Mouse (Mus musculus): ENCODE results near the gene Mfap5. TPM values are rescaled to one million over a fixed set of nuclear protein-coding genes. Genes with fewer than 3 reads are reported as not detected.
"Not testable (repeated sequence)": the region's sequence is repeated elsewhere in the genome, so short reads cannot be mapped to it uniquely, and the experiment has no call there.

Mfap5 gene
- polyA plus RNA-seq, 1 experiment from 2014 or later: 276 TPM

GRCm38 (mm10) chr6:122505041-122505440 is 604 bp upstream of the Mfap5 start:
- no peaks in the 10 kb centered on the region for H3K36me3 ChIP-seq (ENCODE audit: control insufficient read depth, insufficient read depth, low read length)
- ATAC-seq (ENCODE audit: low FRiP score, low TSS enrichment) (peak; percentile 66; the same call in 1 of the 2 replicates), DNase-seq (ENCODE audit: low spot score) (no peak)

GRCm38 (mm10) chr6:122508494-122508893 is 2.8 kb downstream of the Mfap5 start:
- peak; percentile 50; the same call in 1 of the 2 replicates for ATAC-seq (ENCODE audit: low FRiP score, low TSS enrichment)
- DNase-seq (ENCODE audit: low spot score): no peak
- TF ChIP-seq CTCF (IDR thresholded peaks at IDR 0.05; ENCODE audit: low read depth) (no peak), EP300 (optimal IDR thresholded peaks at IDR 0.05) (no peak)
- no peaks in the 10 kb centered on the region for H3K27me3 ChIP-seq (ENCODE audit: control insufficient read depth, insufficient read depth, low read length)
- no peak overlapping the region for H3K4me3 ChIP-seq (ENCODE audit: low read depth, low read length)
- H3K9ac ChIP-seq (ENCODE audit: low read length): no peak overlapping the region
- H3K27ac ChIP-seq (replicated peaks): 0 out of 2 replicates have a peak overlapping the region, but pooled peaks have one; percentile 49
- H3K36me3 ChIP-seq (ENCODE audit: control insufficient read depth, insufficient read depth, low read length): no peaks in the 10 kb centered on the region
- no peaks in the 10 kb centered on the region for H3K9me3 ChIP-seq (ENCODE audit: control insufficient read depth, low read length)
- no peaks in the 10 kb centered on the region for H3K4me1 ChIP-seq (replicated peaks; ENCODE audit: control insufficient read depth, insufficient read depth)
- 61% methylated on average over 8 of the region's 8 CpGs for WGBS
- H3K4me2 ChIP-seq (replicated peaks; ENCODE audit: low read depth): no peak overlapping the region

More at GRCm38 (mm10) chr6:122505041-122505440, 604 bp upstream of the Mfap5 start:
- Histone ChIP-seq H3K9ac (ENCODE audit: low read length) (no peak overlapping the region), H3K4me2 (replicated peaks; ENCODE audit: low read depth) (no peak overlapping the region), H3K9me3 (ENCODE audit: control insufficient read depth, low read length) (no peaks in the 10 kb centered on the region), H3K4me1 (replicated peaks; ENCODE audit: control insufficient read depth, insufficient read depth) (no peaks in the 10 kb centered on the region), H3K27ac (replicated peaks) (peak overlapping the region; percentile 72), H3K4me3 (ENCODE audit: low read depth, low read length) (no peak overlapping the region), H3K27me3 (ENCODE audit: control insufficient read depth, insufficient read depth, low read length) (no peaks in the 10 kb centered on the region)
- TF ChIP-seq CTCF (IDR thresholded peaks at IDR 0.05; ENCODE audit: low read depth) (no peak), EP300 (optimal IDR thresholded peaks at IDR 0.05) (no peak)
- 33% methylated on average over 4 of the region's 4 CpGs for WGBS

GRCm38 (mm10) chr6:122512914-122513878 is 7.6 kb downstream of the Mfap5 start:
- no peak for TF ChIP-seq CTCF (IDR thresholded peaks at IDR 0.05; ENCODE audit: low read depth)
- no peaks in the 10 kb centered on the region for H3K36me3 ChIP-seq (ENCODE audit: control insufficient read depth, insufficient read depth, low read length)
- H3K4me1 ChIP-seq (replicated peaks; ENCODE audit: control insufficient read depth, insufficient read depth): no peaks in the 10 kb centered on the region
- peak overlapping the region; percentile 47; the same call in 1 of the 2 replicates for H3K9ac ChIP-seq (ENCODE audit: low read length)
- 29% methylated on average over 11 of the region's 12 CpGs for WGBS
- H3K4me2 ChIP-seq (replicated peaks; ENCODE audit: low read depth): peak overlapping the region; percentile 34; the same call in 1 of the 2 replicates
- no peaks in the 10 kb centered on the region for H3K27me3 ChIP-seq (ENCODE audit: control insufficient read depth, insufficient read depth, low read length)
- peak overlapping the region; percentile 29 for H3K4me3 ChIP-seq (ENCODE audit: low read depth, low read length)
- DNase-seq (ENCODE audit: low spot score): no peak
- ATAC-seq (ENCODE audit: low FRiP score, low TSS enrichment): peak; percentile 53; the same call in 1 of the 2 replicates
- H3K9me3 ChIP-seq (ENCODE audit: control insufficient read depth, low read length): no peaks in the 10 kb centered on the region
- H3K27ac ChIP-seq (replicated peaks): peak overlapping the region; percentile 78

DNA sequence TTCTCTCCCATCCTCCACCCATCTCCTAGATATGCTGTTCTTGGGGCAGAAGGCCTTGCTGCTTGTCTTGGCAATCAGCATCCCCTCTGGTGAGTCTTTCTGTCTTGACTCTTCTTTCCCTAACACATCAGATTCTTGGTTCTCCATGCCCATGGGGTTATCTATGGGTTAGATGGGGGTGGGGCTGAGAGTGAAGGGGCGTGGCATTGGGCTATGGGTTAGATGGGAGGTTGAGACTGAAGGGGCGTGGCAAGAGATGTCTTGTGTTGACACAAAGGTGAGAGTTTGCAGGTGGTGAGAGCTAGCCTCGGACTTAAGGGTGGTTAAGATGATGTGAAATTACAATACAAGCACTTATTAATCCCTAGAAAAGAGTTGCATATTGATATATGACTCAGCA is 8.7 kb downstream of the Mfap5 start:
- TF ChIP-seq EP300 (optimal IDR thresholded peaks at IDR 0.05) (no peak), CTCF (IDR thresholded peaks at IDR 0.05; ENCODE audit: low read depth) (no peak)
- Histone ChIP-seq H3K27me3 (ENCODE audit: control insufficient read depth, insufficient read depth, low read length) (no peaks in the 10 kb centered on the region), H3K4me2 (replicated peaks; ENCODE audit: low read depth) (peak overlapping the region; percentile 34), H3K4me3 (ENCODE audit: low read depth, low read length) (peak overlapping the region; percentile 29), H3K27ac (replicated peaks) (no peak overlapping the region), H3K36me3 (ENCODE audit: control insufficient read depth, insufficient read depth, low read length) (no peaks in the 10 kb centered on the region), H3K9ac (ENCODE audit: low read length) (peak overlapping the region; percentile 47; the same call in 1 of the 2 replicates), H3K4me1 (replicated peaks; ENCODE audit: control insufficient read depth, insufficient read depth) (no peaks in the 10 kb centered on the region), H3K9me3 (ENCODE audit: control insufficient read depth, low read length) (no peaks in the 10 kb centered on the region)
- no peak for DNase-seq (ENCODE audit: low spot score)
- peak; percentile 38; the same call in 1 of the 2 replicates for ATAC-seq (ENCODE audit: low FRiP score, low TSS enrichment)
- WGBS: 64% methylated on average over 3 of the region's 3 CpGs

DNA sequence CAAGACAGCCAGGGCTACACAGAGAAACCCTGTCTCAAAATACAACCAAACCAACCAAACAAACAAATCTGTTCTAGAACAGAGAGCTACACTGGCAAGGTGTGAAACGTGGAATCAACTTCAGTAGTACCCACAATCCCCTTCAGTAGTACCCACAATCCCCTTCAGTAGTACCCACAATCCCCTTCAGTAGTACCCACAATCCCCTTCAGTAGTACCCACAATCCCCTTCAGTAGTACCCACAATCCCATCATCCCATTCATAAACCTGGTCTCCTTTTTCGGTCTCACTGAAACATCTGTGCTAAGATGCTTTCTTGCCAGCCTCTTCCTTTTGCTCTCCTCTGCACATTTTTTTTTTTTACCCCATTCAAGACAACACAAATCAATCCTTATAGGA is 10.1 kb downstream of the Mfap5 start:
- not testable (repeated sequence) for ATAC-seq (ENCODE audit: low FRiP score, low TSS enrichment); H3K9me3 ChIP-seq (ENCODE audit: control insufficient read depth, low read length); H3K27me3 ChIP-seq (ENCODE audit: control insufficient read depth, insufficient read depth, low read length); H3K4me2 ChIP-seq (replicated peaks; ENCODE audit: low read depth); H3K4me3 ChIP-seq (ENCODE audit: low read depth, low read length); H3K4me1 ChIP-seq (replicated peaks; ENCODE audit: control insufficient read depth, insufficient read depth); H3K9ac ChIP-seq (ENCODE audit: low read length); H3K27ac ChIP-seq (replicated peaks); DNase-seq (ENCODE audit: low spot score); H3K36me3 ChIP-seq (ENCODE audit: control insufficient read depth, insufficient read depth, low read length)
- 92% methylated on average over 2 of the region's 2 CpGs for WGBS

- Histone ChIP-seq H3K36me3 (ENCODE audit: control insufficient read depth, insufficient read depth, low read length) (no peaks in the 10 kb centered on the region), H3K4me2 (replicated peaks; ENCODE audit: low read depth) (no peak overlapping the region), H3K27ac (replicated peaks) (no peak overlapping the region), H3K9ac (ENCODE audit: low read length) (no peak overlapping the region), H3K4me1 (replicated peaks; ENCODE audit: control insufficient read depth, insufficient read depth) (no peaks in the 10 kb centered on the region), H3K9me3 (ENCODE audit: control insufficient read depth, low read length) (no peaks in the 10 kb centered on the region), H3K27me3 (ENCODE audit: control insufficient read depth, insufficient read depth, low read length) (no peaks in the 10 kb centered on the region), H3K4me3 (ENCODE audit: low read depth, low read length) (no peak overlapping the region)
- 67% methylated on average over 1 of the region's 1 CpGs for WGBS
- DNase-seq (ENCODE audit: low spot score): no peak
- TF ChIP-seq CTCF (IDR thresholded peaks at IDR 0.05; ENCODE audit: low read depth): no peak
- no peak for TF ChIP-seq EP300 (optimal IDR thresholded peaks at IDR 0.05)
- no peak for ATAC-seq (ENCODE audit: low FRiP score, low TSS enrichment)
Observed at GRCm38 (mm10) chr6:122517668-122518067, 12.0 kb downstream of the Mfap5 start.

Measured in stomach, postnatal 0 days (tissue).